Mouse (Mus musculus) erythroblast, adult 5-6 weeks (primary cell): ENCODE data around the gene Tpm1. TPM values are rescaled to one million over a fixed set of nuclear protein-coding genes. Genes with fewer than 3 reads are reported as not detected.

Experiments used
- ATAC-seq: replicated peaks from 2 replicates; pipeline ENCODE4 v1.8.0; 2016; ENCODE audit warnings: moderate number of reproducible peaks, mild to moderate bottlenecking, moderate TSS enrichment, inconsistent platforms; ENCODE audit not compliant: poor library complexity, low FRiP score, severe bottlenecking
- total RNA-seq, 2 experiments: library from RNA; stranded (forward) in 1 of 2; stranded (reverse) in 1 of 2; fragments of 150-400 nt in 1 of 2; fragments of 200-764, 138-1000 nt in 1 of 2; gene quantifications; 2 replicates each; pipeline versions ENCODE4 v1.2.3 to v1.2.4; 2015 to 2017; ENCODE audit warnings: low replicate concordance in 2 of 2

Gene Tpm1
- total RNA-seq, 2 experiments from 2014 or later, result 213 to 393 TPM

GRCm38 (mm10) chr9:67047606-67048482, 1.4 kb downstream of the Tpm1 start:
- ATAC-seq, result no peak

- ATAC-seq, result no peak
Observed at GRCm38 (mm10) chr9:67046881-67047605, 2.2 kb downstream of the Tpm1 start.

- ATAC-seq, result no peak
Observed at GRCm38 (mm10) chr9:67045966-67046602, 3.1 kb downstream of the Tpm1 start.

- ATAC-seq, result no peak
Observed at GRCm38 (mm10) chr9:67045306-67045675, 3.9 kb downstream of the Tpm1 start.

GRCm38 (mm10) chr9:67044551-67045305, 4.5 kb downstream of the Tpm1 start:
- no peak for ATAC-seq

- peak; percentile 79 for ATAC-seq
Observed at GRCm38 (mm10) chr9:67043231-67044199, 5.7 kb downstream of the Tpm1 start.

- ATAC-seq, result no peak
Observed at GRCm38 (mm10) chr9:67042813-67043207, 6.4 kb downstream of the Tpm1 start.

- 0 out of 2 replicates have a peak, but pooled peaks have one; percentile 20 for ATAC-seq
Observed at GRCm38 (mm10) chr9:67041840-67042812, 7.1 kb downstream of the Tpm1 start.

GRCm38 (mm10) chr9:67040963-67041839, 8.0 kb downstream of the Tpm1 start:
- peak; percentile 27 for ATAC-seq

- ATAC-seq, result no peak
Observed at GRCm38 (mm10) chr9:67039867-67040266, 9.3 kb downstream of the Tpm1 start.

- no peak for ATAC-seq
Observed at GRCm38 (mm10) chr9:67038686-67039085, 10.5 kb downstream of the Tpm1 start.

- peak; percentile 72 for ATAC-seq
Observed at GRCm38 (mm10) chr9:67037666-67038065, 11.5 kb downstream of the Tpm1 start.

GRCm38 (mm10) chr9:67036527-67037118, 12.6 kb downstream of the Tpm1 start:
- no peak for ATAC-seq

GRCm38 (mm10) chr9:67035957-67036451, 13.2 kb downstream of the Tpm1 start:
- no peak for ATAC-seq

- no peak for ATAC-seq
Observed at GRCm38 (mm10) chr9:67034677-67035076, 14.5 kb downstream of the Tpm1 start.

- no peak for ATAC-seq
Observed at GRCm38 (mm10) chr9:67033016-67033415, 16.2 kb downstream of the Tpm1 start.
